Comparison of ENCODE assay signal across 9 mouse cellular contexts in genomic region chr2:29603930-29604329, GRCm38 (mm10). TPM values are rescaled to one million over a fixed set of nuclear protein-coding genes. Genes with fewer than 3 reads are reported as not detected.
A peak's percentile ranks its signal among the peaks of the same experiment; 100 is the strongest.
DNase-seq lines count a peak whose midpoint lies in the region; ATAC-seq lines count a peak whose summit lies in the region.
"Had no signal": no experiment of that assay in that cellular context is flagged by ENCODE, and none has a peak within 500 bp of the region (broad histone marks: within the 10 kb centered on the region; RNA-seq: fewer than 3 reads in every experiment).

No protein-coding gene starts in this region.

- peak; percentile 84 for DNase-seq in hindbrain, embryonic 11.5 days (ENCODE audit: low spot score)
- peak; percentile 45 for DNase-seq in adrenal gland, adult 8-10 months
- peak; percentile 61 for DNase-seq in embryonic facial prominence, embryonic 14.5 days (ENCODE audit: low spot score)
- peak; percentile 83 to 87 for DNase-seq in heart, postnatal 36 days
- DNase-seq in left cerebral cortex, postnatal 14 days (ENCODE audit: low spot score in 2 of 2): peak; percentile 79 to 80
- peak; percentile 69 for DNase-seq in naive thymus-derived CD4-positive, alpha-beta T cell, adult 2 months (ENCODE audit: low read depth)
- DNase-seq in testis, postnatal 10 days (ENCODE audit: low spot score): peak; percentile 94

- no peak overlapping the region for H3K4me3 ChIP-seq in hindbrain, embryonic 11.5 days (ENCODE audit: low read depth, low read length)
- H3K4me3 ChIP-seq in hindbrain, embryonic 12.5 days: no peak overlapping the region
- no peak overlapping the region for H3K4me3 ChIP-seq in embryonic facial prominence, embryonic 14.5 days (ENCODE audit: low read depth, low read length)
- H3K4me3 ChIP-seq: neural tube, embryonic 12.5 days had no signal

- no peak overlapping the region for H3K4me2 ChIP-seq in hindbrain, embryonic 11.5 days (replicated peaks; ENCODE audit: low read depth, low read length)
- H3K4me2 ChIP-seq in hindbrain, embryonic 12.5 days (replicated peaks): no peak overlapping the region
- H3K4me2 ChIP-seq in embryonic facial prominence, embryonic 14.5 days (ENCODE audit: low read depth, low read length): no peak overlapping the region
- H3K4me2 ChIP-seq: neural tube, embryonic 12.5 days had no signal

- H3K9ac ChIP-seq in hindbrain, embryonic 11.5 days (ENCODE audit: low read depth, low read length): no peak overlapping the region
- no peak overlapping the region for H3K9ac ChIP-seq in hindbrain, embryonic 12.5 days
- no peak overlapping the region for H3K9ac ChIP-seq in embryonic facial prominence, embryonic 14.5 days (ENCODE audit: low read depth, low read length)
- H3K9ac ChIP-seq: neural tube, embryonic 12.5 days had no signal

- H3K4me1 ChIP-seq in hindbrain, embryonic 11.5 days (replicated peaks; ENCODE audit: control insufficient read depth, insufficient read depth, low read length): no peaks in the 10 kb centered on the region
- no peaks in the 10 kb centered on the region for H3K4me1 ChIP-seq in hindbrain, embryonic 12.5 days
- H3K4me1 ChIP-seq in embryonic facial prominence, embryonic 14.5 days (ENCODE audit: control insufficient read depth, insufficient read depth, low read length): no peaks in the 10 kb centered on the region

- no peaks in the 10 kb centered on the region for H3K27me3 ChIP-seq in hindbrain, embryonic 11.5 days (ENCODE audit: control insufficient read depth, insufficient read depth, low read length)
- H3K27me3 ChIP-seq in hindbrain, embryonic 12.5 days: peaks cover 8% of the 10 kb centered on the region
- H3K27me3 ChIP-seq in embryonic facial prominence, embryonic 14.5 days (replicated peaks; ENCODE audit: control insufficient read depth, insufficient read depth, low read length): no peaks in the 10 kb centered on the region; the same call in 1 of the 2 replicates
- H3K27me3 ChIP-seq: neural tube, embryonic 12.5 days had no signal

- H3K9me3 ChIP-seq in hindbrain, embryonic 11.5 days (ENCODE audit: control insufficient read depth, low read length): no peaks in the 10 kb centered on the region
- H3K9me3 ChIP-seq in hindbrain, embryonic 12.5 days (replicated peaks): no peaks in the 10 kb centered on the region
- no peaks in the 10 kb centered on the region for H3K9me3 ChIP-seq in embryonic facial prominence, embryonic 14.5 days (ENCODE audit: control insufficient read depth, low read length)
- H3K9me3 ChIP-seq: neural tube, embryonic 12.5 days had no signal

- intact Hi-C loops in heart, postnatal 36 days (cut with DNase I): loop anchor here (2.0 to 10.0 kb wide), 4 partner anchors 387 to 847 kb away; no protein-coding TSS in a partner anchor
- intact Hi-C loops in left cerebral cortex, postnatal 14 days (cut with DNase I): loop anchor here (5.0 kb wide), 1 partner anchor 402 kb away; no protein-coding TSS in a partner anchor

- no peak overlapping the region for H3K27ac ChIP-seq in hindbrain, embryonic 11.5 days (ENCODE audit: low read depth, low read length)
- no peak overlapping the region for H3K27ac ChIP-seq in hindbrain, embryonic 12.5 days
- no peak overlapping the region for H3K27ac ChIP-seq in embryonic facial prominence, embryonic 14.5 days (replicated peaks; ENCODE audit: low read depth, low read length)
- H3K27ac ChIP-seq: neural tube, embryonic 12.5 days had no signal

- 0% methylated on average over 3 of the region's 3 CpGs for WGBS in hindbrain, embryonic 11.5 days
- WGBS in hindbrain, embryonic 12.5 days: 0% methylated on average over 3 of the region's 3 CpGs
- 0% methylated on average over 3 of the region's 3 CpGs for WGBS in embryonic facial prominence, embryonic 14.5 days

- no peaks in the 10 kb centered on the region for H3K36me3 ChIP-seq in hindbrain, embryonic 11.5 days (ENCODE audit: control insufficient read depth, insufficient read depth, low read length)
- no peaks in the 10 kb centered on the region for H3K36me3 ChIP-seq in hindbrain, embryonic 12.5 days
- no peaks in the 10 kb centered on the region for H3K36me3 ChIP-seq in embryonic facial prominence, embryonic 14.5 days (ENCODE audit: control insufficient read depth, insufficient read depth, low read length)
- H3K36me3 ChIP-seq: neural tube, embryonic 12.5 days had no signal

- no peak for ATAC-seq in hindbrain, embryonic 11.5 days (ENCODE audit: low FRiP score)
- ATAC-seq in hindbrain, embryonic 12.5 days (ENCODE audit: low FRiP score): no peak
- ATAC-seq in embryonic facial prominence, embryonic 14.5 days (ENCODE audit: low read depth): no peak

RNA-seq across cellular contexts. Expression of gene Rapgef1, which starts 15.6 kb away (rescaled TPM):
- polyA plus RNA-seq in hindbrain, embryonic 11.5 days (2014; fragmentation: Nextera tagmentation; extraction: Ambion mirVana): 13.3 and 14.3 TPM in 2 replicates
- 22.7 and 24.7 TPM in 2 replicates for polyA plus RNA-seq in hindbrain, embryonic 12.5 days (2016; fragmentation: Nextera tagmentation; extraction: Ambion mirVana)
- 10 to 100 TPM; 48.7 to 53.6 (median 52.8) TPM for total RNA-seq in adrenal gland, adult 8-10 months (2022)
- polyA plus RNA-seq in embryonic facial prominence, embryonic 14.5 days (2014; fragmentation: Nextera tagmentation; extraction: Ambion mirVana): 19.0 and 22.4 TPM in 2 replicates
- total RNA-seq in heart, postnatal 36 days (2021): 10 to 100 TPM; 97.6 to 98.6 TPM
- total RNA-seq in left cerebral cortex, postnatal 14 days (2021): 100 to 1,000 TPM; 118 to 124 TPM
